Mouse (Mus musculus) regulatory T cell (primary cell): Measurements from ENCODE around the gene Prss16.
"Not testable (repeated sequence)": the region's sequence is repeated elsewhere in the genome, so short reads cannot be mapped to it uniquely, and the experiment has no call there.

Source experiments
- in situ Hi-C: fragments of 300-600 bp; cut with MboI, MseI; formaldehyde crosslinking; loops from one replicate; pipeline ENCODE4 v1.15.1; 2025; ENCODE audit warnings: high pct_unique_total_duplicates

Prss16 gene

GRCm38 (mm10) chr13:22009642-22010041 lies at the start of gene Prss16:
TSS of gene Prss16 (minus strand) at chr13:22009742.
- in situ Hi-C loops = no loop called here

- in situ Hi-C loops = loop anchor here (5.0 kb wide), 1 partner anchor 1469 kb away; no protein-coding TSS in a partner anchor
These were observed 44.2 kb upstream of the Prss16 start for GRCm38 (mm10) chr13:22053754-22054153.

- in situ Hi-C loops = loop anchor here (5.0 kb wide), 1 partner anchor 1471 kb away; no protein-coding TSS in a partner anchor
These were observed 41.9 kb upstream of the Prss16 start for GRCm38 (mm10) chr13:22051523-22051859.

GRCm38 (mm10) chr13:22050591-22051522 lies 41.3 kb upstream of the Prss16 start:
- in situ Hi-C loops = loop anchor here (5.0 kb wide), 1 partner anchor 1471 kb away; no protein-coding TSS in a partner anchor

GRCm38 (mm10) chr13:22049737-22050440 lies 40.3 kb upstream of the Prss16 start:
- in situ Hi-C loops = loop anchor here (5.0 kb wide), 1 partner anchor 1472 kb away; no protein-coding TSS in a partner anchor

GRCm38 (mm10) chr13:22049041-22049440 lies 39.5 kb upstream of the Prss16 start:
- in situ Hi-C loops = no loop called here

GRCm38 (mm10) chr13:22045311-22045710 lies 35.8 kb upstream of the Prss16 start:
- in situ Hi-C loops = no loop called here

- in situ Hi-C loops = no loop called here
These were observed 35.1 kb upstream of the Prss16 start for GRCm38 (mm10) chr13:22044432-22045155.

- in situ Hi-C loops = no loop called here
These were observed 34.2 kb upstream of the Prss16 start for GRCm38 (mm10) chr13:22043503-22044431.

- in situ Hi-C loops = not testable (repeated sequence)
These were observed 33.3 kb upstream of the Prss16 start, which contains the start of the genes Hist1h2ag and Hist1h2bj for GRCm38 (mm10) chr13:22042568-22043502. TSS of gene Hist1h2ag (minus strand) at chr13:22042944. TSS of gene Hist1h2bj (plus strand) at chr13:22043214.

- in situ Hi-C loops = no loop called here
These were observed 32.4 kb upstream of the Prss16 start for GRCm38 (mm10) chr13:22041651-22042567.

- in situ Hi-C loops = not testable (repeated sequence)
These were observed 31.6 kb upstream of the Prss16 start, which contains the start of gene Hist1h4i for GRCm38 (mm10) chr13:22041142-22041536. TSS of gene Hist1h4i (minus strand) at chr13:22041362.

GRCm38 (mm10) chr13:22040464-22041141 lies 31.1 kb upstream of the Prss16 start:
- in situ Hi-C loops = no loop called here

GRCm38 (mm10) chr13:22039951-22040463 lies 30.5 kb upstream of the Prss16 start:
- in situ Hi-C loops = loop anchor here (5.0 to 10.0 kb wide), 3 partner anchors 318 to 1705 kb away; partner anchors contain the start of genes Hist1h2af, Hist1h2bb, Hist1h2bm and Hist1h3c

GRCm38 (mm10) chr13:22039364-22039763 lies 29.8 kb upstream of the Prss16 start:
- in situ Hi-C loops = loop anchor here (5.0 to 10.0 kb wide), 3 partner anchors 317 to 1705 kb away; partner anchors contain the start of genes Hist1h2af, Hist1h2bb, Hist1h2bm and Hist1h3c

GRCm38 (mm10) chr13:22037415-22037814 lies 27.9 kb upstream of the Prss16 start:
- in situ Hi-C loops = loop anchor here (5.0 to 10.0 kb wide), 3 partner anchors 315 to 1707 kb away; partner anchors contain the start of genes Hist1h2af, Hist1h2bb, Hist1h2bm and Hist1h3c

GRCm38 (mm10) chr13:22036986-22037385 lies 27.4 kb upstream of the Prss16 start:
- in situ Hi-C loops = loop anchor here (5.0 to 10.0 kb wide), 3 partner anchors 315 to 1708 kb away; partner anchors contain the start of genes Hist1h2af, Hist1h2bb, Hist1h2bm and Hist1h3c
